Mouse (Mus musculus) layer of hippocampus, adult 18-20 months (tissue): ENCODE results near the gene Lrtm1. TPM values are rescaled to one million over a fixed set of nuclear protein-coding genes. Genes with fewer than 3 reads are reported as not detected.

Source experiments
- DNase-seq, 2 experiments: peaks; one replicate each; pipeline ENCODE4 v3.0.0; 2022; ENCODE audit warnings: low spot score in 2 of 2
- long read RNA-seq: library from polyadenylated mRNA; stranded (forward); transcript quantifications from one replicate; pipeline ENCODE4 v2.0.0, GENCODE M21; 2021
- total RNA-seq, 2 experiments: library from RNA; stranded (reverse); gene quantifications; 2 replicates each; pipeline ENCODE4 v1.2.3; 2021

The Lrtm1 gene
- total RNA-seq, result not detected
- long read RNA-seq, partial matches to known transcripts, result 0 of 1 reads
- long read RNA-seq, other reads (novel, unspliced or antisense), result 1 of 1 reads

GRCm38 (mm10) chr14:29017883-29018282 is at the start of gene Lrtm1:
TSS of gene Lrtm1 (plus strand) at chr14:29018208.
- no peak for DNase-seq

GRCm38 (mm10) chr14:28969247-28969646 is 48.8 kb upstream of the Lrtm1 start:
- DNase-seq, result peak; percentile 23 to 73

GRCm38 (mm10) chr14:28972620-28973019 is 45.4 kb upstream of the Lrtm1 start:
- no peak for DNase-seq

GRCm38 (mm10) chr14:28979230-28979629 is 38.8 kb upstream of the Lrtm1 start:
- no peak for DNase-seq

GRCm38 (mm10) chr14:28980482-28980881 is 37.5 kb upstream of the Lrtm1 start:
- DNase-seq, result no peak

GRCm38 (mm10) chr14:28984276-28984675 is 33.7 kb upstream of the Lrtm1 start:
- no peak for DNase-seq

- DNase-seq, result no peak
Measured at GRCm38 (mm10) chr14:28988211-28988900, 29.7 kb upstream of the Lrtm1 start.

- DNase-seq, result no peak
Measured at GRCm38 (mm10) chr14:28996569-28996968, 21.4 kb upstream of the Lrtm1 start.

- no peak for DNase-seq
Measured at GRCm38 (mm10) chr14:29005228-29005840, 12.7 kb upstream of the Lrtm1 start.

GRCm38 (mm10) chr14:29009644-29010043 is 8.4 kb upstream of the Lrtm1 start:
- DNase-seq, result no peak

- DNase-seq, result peak; percentile 35 to 75
Measured at GRCm38 (mm10) chr14:29013161-29013560, 4.8 kb upstream of the Lrtm1 start.

GRCm38 (mm10) chr14:29014680-29015079 is 3.3 kb upstream of the Lrtm1 start:
- DNase-seq, result no peak

- DNase-seq, result no peak
Measured at GRCm38 (mm10) chr14:29015896-29016295, 2.1 kb upstream of the Lrtm1 start.

- no peak for DNase-seq
Measured at GRCm38 (mm10) chr14:29018316-29019000, 450 bp downstream of the Lrtm1 start.

- DNase-seq, result no peak
Measured at GRCm38 (mm10) chr14:29021295-29021694, 3.3 kb downstream of the Lrtm1 start.

GRCm38 (mm10) chr14:29023246-29023645 is 5.2 kb downstream of the Lrtm1 start:
- DNase-seq, result no peak

- no peak for DNase-seq
Measured at GRCm38 (mm10) chr14:29025335-29025734, 7.3 kb downstream of the Lrtm1 start.

- no peak for DNase-seq
Measured at GRCm38 (mm10) chr14:29027276-29027675, 9.3 kb downstream of the Lrtm1 start.

- DNase-seq, result no peak
Measured at GRCm38 (mm10) chr14:29028391-29029106, 10.5 kb downstream of the Lrtm1 start.

GRCm38 (mm10) chr14:29029107-29029469 is 11.1 kb downstream of the Lrtm1 start:
- DNase-seq, result peak in 1 of 2 experiments; percentile 68

GRCm38 (mm10) chr14:29029896-29030420 is 11.9 kb downstream of the Lrtm1 start:
- peak in 1 of 2 experiments; percentile 36 for DNase-seq
